Mouse (Mus musculus): ENCODE measurements around the gene Gripap1.
"Not testable (repeated sequence)": the region's sequence is repeated elsewhere in the genome, so short reads cannot be mapped to it uniquely, and the experiment has no call there.

The Gripap1 gene

DNA sequence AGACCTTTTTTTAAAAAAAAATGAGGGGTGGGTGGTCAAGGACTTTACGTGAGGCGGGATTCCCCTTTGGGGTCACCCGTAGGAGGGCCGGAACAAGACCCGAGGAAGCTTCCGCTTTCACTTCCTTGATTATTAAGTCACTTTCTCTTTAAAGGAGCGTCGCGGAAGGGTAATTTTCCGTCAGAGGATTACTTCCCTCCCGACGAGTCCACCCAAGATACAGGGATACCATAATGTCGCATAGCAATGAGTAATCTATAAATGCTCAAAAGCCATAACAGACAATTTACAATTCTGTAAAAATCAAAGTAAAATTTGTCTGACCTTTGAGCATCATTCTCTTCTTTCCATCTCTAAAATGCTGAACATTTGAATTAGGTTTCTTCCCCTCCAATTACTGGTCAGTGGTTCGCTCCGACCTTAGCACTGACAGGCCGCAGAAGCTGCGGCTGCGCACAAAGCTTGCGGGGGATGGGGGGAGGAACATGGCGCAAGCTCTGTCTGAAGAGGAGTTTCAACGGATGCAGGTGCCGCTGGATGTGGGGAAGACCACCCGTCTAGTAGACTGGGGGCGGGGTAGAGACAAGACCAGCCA is at the start of gene Gripap1:
Gene Gripap1 (plus strand): TSS at position 224 of the 595 bp plus-strand sequence.
- DNase-seq, result peak; percentile 79

DNA sequence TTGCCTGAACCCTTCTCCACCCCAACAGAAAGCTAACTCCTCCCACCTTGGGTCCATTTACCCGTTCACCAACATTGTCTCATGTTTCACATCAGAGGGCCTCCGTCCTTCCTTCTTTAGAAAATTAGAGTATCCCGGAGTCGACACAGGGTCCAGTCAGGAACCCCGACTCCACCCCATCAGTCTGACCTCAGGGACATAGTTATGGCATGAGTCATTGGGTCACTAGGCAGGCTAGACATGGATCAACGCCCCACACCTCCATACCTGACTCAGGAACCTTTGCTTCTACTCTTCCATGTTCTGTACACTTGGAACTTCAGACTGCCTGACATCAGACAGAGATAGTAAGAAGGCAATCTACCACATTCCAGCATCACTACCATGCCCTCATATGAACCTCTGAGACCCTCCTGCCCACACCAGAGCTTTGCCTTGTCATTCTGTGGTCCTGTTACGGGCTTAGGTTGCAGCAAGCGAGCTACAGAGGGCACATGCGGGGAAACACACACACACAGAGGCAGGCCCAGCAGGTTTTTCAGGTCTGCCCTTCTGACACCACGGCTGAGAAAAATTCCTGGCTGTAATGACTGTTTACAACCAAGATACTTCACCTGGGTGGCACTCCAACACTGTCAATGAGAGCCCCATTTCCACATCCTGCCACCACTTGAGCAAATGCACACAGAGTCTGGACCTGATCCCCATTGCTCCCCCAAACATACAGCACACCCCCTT is 49.3 kb upstream of the Gripap1 start:
- DNase-seq, result no peak

DNA sequence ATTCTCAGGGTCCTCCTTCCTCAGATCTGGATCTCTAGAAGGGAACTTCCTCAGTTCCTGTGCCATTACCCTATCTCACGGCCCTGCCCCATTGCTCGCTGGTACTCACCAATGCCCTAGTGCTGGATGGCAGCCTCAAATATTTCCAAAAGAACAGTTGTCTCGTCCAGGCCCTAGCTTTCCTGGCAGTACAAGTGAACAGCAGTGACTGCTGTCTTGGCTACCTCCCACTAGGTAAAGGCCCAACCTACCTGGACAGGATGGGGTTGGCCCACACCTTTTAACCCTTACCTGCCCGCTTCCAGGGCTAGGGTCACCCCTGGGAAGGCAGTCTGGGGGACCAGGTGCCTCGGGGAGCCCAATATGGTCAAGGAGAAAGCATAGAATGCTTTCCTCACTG is 48.5 kb upstream of the Gripap1 start:
- DNase-seq, result no peak

GRCm38 (mm10) chrX:7743470-7743869 is 46.1 kb upstream of the Gripap1 start:
- no peak for DNase-seq

- no peak for DNase-seq
These were observed 44.6 kb upstream of the Gripap1 start for GRCm38 (mm10) chrX:7744940-7745339.

- no peak for DNase-seq
These were observed 44.1 kb upstream of the Gripap1 start for GRCm38 (mm10) chrX:7745429-7745828.

- peak; percentile 68 for DNase-seq
These were observed 39.0 kb upstream of the Gripap1 start, which contains the start of gene Ccdc120 for GRCm38 (mm10) chrX:7750432-7751116. Gene Ccdc120, minus strand, starts transcription at chrX:7750905.

GRCm38 (mm10) chrX:7753627-7754026 is 35.9 kb upstream of the Gripap1 start:
- not testable (repeated sequence) for DNase-seq

DNA sequence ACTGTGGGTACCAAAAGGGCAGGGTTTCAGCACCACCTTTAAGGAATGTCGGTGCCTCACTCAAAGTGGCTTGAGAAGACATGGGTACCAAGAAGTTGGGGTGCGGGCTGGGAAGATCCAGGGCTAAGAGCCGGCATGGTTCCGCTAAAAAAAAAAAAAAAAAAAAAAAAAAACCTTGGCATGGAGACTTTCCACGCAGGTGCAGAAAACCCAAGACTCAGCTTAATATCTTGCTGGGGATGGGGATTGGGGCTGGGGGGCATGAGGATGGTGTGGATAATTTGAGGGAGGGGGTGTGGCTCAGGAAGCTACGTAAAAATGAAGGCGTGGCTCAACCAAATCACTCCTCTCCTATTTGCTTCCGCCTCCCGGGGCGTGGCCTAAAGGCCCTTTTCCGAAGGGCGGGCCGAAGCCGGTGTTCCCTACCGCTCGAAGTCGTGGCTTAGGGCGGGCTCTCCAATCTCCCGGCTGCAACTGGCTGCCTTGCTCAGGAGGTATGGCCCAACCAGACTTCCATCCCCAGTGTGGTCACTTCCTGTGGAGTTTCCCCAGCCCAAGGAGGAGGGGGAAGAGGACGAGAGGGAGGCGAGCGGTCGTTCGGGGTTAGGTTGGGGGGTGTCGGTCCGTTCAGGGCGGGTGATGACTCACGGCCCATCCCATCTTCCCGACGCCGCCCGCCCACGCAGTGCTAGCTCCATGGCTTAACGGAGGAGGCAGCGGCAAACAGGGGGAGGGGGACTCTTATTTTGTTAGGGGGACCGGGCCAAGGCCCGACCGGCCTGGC is 27.2 kb upstream of the Gripap1 start, which contains the start of gene Tfe3:
Gene Tfe3 (plus strand): TSS at position 424 of the 784 bp plus-strand sequence.
- DNase-seq, result peak; percentile 96

GRCm38 (mm10) chrX:7762921-7763197 is 26.7 kb upstream of the Gripap1 start:
- no peak for DNase-seq

DNA sequence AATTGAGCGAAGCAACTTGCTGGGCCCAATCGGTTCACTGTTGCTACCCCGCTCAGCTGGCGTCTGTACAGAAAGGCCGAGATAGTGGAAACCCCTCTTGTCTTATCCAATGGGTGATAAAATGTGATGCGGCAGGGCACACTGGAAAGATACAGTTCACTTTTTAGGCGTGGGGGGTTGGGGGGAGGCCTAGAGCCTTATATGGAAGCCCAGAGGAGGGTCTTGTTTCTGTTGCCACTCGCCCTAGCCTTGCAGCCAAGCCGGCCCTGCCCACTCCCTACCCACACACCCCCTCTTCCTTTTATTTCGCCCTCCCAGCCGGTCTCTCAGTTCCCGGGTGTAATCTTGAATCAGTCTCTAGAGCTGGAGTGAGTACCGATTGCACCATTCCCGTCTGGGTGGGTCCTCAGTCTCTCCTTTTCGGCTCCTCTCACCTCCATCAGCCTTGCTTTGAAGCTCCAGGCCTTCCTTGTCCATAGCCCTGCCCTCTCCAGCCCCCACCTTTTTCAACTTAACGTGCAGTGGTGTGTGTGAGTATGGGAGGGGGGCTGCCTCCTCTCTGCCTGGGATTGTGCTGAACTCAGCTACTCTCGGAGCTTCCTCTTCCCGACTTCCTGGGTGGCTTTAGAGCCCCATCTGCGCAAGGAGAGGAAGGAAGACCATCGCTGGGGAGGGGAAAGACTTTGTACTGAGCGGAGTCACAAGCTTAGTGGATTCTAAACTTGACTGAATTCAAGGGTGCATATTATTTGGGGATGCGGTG is 25.8 kb upstream of the Gripap1 start:
- DNase-seq, result peak; percentile 54

- no peak for DNase-seq
These were observed 24.8 kb upstream of the Gripap1 start for GRCm38 (mm10) chrX:7764657-7765280.

GRCm38 (mm10) chrX:7765281-7765670 is 24.3 kb upstream of the Gripap1 start:
- no peak for DNase-seq

DNA sequence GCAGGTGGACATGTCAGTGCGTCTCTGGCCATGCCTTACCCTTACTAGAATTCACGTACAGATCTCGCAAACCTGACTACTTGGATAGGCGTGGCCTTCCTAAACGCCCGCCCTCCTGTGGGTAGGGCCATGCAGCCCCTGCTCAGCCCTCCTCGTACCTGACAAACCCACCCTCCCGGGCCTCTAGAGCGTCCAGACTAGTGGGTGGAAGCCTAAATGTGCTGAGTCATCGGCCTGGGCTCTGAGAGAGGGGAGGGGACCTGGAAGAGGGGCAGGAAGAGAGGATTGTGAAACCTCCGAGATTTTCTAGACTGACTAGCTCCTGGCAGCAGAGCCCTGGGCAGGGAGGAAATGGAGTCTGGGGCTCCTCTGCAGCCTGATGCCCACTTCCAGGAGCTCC is 23.8 kb upstream of the Gripap1 start:
- peak; percentile 53 for DNase-seq

DNA sequence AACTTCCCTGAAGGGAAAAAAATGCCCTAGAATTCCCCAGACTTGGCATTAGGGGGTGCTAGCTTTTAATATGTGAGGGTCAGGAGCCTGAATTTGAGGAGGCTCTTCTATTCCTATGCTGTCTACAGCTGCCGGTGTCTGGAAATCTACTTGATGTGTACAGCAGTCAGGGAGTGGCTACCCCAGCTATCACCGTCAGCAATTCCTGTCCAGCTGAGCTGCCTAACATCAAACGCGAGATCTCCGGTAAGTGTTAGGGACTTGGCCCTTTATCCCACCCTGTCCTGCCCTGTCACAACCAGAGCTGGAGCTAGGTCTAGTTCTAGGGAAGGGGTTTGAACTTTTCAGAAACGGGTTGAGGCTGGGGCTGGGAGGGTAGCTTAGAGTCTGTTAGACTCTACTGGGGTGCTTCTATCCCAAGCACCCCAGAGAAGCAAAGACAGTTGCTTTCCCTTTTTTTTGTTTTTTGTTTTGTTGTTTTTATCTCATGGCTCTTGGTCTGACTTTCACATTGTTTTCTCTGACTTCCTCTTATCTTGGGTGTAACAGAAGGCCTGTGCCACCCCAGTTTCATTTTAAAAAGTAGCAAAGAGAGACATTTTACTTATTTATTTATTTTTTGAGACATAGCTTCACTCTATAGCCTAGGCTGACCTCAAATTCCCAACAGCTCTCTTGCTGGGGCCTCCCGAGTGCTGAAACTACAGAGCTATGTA is 20.1 kb upstream of the Gripap1 start:
- no peak for DNase-seq

DNA sequence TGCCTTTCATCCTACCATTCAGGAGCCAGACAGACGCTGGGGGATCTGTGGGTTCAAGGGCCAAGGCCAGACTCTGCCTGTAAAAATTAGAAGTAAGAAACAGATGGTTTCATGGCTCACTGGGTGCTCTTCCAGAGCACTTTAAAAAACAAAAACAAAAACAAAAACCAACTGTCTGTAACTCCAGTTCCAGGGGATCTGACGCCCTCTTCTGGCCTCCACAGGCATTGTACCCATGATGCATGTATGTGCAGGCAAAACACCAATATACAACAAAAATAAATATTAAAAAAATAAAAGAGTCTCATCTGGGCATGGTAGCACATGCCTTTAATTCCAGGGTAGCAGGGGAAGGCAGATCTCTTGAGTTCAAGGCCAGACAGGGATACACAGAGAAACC is 16.8 kb upstream of the Gripap1 start:
- DNase-seq, result no peak

DNA sequence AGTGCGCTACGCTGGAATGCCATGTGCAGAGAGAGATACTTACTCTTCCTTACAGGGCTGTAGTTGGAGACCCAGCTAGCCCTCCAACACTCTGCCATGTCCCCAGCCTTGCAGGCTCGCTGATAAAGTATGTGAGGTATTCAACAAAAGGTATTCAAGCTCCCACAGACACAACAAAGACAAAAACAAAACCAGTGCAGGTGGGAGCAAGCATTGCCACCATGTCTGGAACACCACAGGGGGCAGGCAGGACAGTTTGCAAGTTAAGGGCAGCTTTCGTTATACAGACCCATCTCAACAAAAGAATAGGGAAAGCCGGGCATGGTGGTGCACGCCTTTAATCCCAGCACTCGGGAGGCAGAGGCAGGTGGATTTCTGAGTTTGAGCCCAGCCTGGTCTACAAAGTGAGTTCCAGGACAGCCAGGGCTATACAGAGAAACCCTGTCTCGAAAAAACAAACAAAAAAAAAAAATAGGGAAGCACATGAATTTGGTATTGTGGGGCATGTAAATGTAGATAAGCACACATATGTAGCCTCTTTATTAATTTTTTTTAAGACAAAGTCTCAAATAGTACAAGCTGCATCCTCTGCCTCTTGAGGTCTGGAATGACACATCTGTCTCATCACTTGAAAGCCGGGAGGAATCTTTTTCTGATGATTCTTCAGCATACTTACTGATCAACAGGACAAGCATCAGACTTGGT is 13.9 kb upstream of the Gripap1 start:
- no peak for DNase-seq

DNA sequence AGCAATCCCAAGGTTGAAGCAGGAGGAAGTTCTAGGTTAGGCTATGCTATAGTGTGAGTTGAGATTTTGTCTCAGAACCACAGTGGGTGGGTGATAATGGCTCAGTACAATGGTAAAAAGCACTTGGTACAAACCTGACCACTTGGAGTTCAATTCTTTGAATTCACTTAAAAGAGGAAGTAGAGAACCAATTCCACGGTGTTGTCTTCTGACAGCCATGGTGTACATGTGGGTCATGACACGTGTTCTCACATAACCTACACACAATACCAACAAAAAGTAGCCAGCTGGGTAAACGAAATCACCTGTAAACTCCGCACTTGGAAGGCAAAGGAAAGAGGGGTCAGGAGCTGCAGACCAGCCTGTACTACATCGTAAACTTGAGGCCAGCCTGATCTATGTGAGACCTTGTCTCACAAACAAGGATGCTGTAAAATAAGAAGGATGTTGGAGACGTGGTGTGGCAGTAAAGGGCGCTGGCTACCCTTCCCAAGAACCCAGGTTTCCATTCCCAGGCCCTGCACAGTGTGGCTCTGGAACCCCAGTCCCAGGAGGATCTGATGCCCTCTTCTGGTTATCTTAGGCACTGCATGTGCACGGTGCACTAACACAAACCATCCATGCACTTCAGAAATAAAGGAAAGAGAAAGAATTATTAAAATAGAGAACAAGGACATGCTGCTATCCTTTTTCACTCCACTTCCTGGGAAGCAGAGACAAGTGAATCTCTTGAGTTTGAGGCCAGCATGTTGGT is 13.1 kb upstream of the Gripap1 start:
- no peak for DNase-seq

DNA sequence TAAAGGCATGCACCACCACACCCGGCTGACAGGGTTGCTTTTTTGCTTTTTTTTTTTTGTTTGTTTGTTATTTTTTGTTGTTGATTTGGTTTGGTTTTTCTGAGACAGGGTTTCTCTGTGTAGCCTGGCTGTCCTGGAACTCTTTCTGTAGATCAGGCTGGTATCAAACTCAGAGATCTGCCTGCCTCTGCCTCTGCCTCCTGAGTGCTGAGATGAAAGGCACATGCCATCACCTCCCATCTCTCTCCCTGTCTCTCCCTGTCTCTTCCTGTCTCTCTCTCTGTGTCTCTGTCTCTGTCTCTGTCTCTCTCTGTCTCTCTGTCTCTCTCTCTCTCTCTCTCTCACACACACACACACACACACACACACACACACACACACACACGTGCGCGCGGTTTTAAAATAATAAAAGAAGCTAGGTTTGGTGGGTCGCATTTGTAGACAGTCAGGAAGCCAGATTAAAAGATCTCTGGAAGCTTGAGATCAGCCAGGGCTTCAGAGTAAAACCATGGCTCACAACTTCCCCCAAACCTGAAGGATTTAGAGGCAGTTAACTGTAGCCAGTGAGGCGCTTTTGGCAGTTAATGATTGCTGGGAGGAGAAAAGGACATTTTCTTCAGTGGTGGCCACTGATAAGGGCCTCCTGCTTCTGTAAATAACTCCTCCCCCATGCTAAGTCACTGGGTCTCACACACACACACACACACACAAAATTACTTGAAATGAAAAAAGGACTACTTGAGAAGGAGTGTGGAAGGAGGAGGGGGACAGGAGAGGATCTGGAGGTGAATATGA is 10.9 kb upstream of the Gripap1 start:
- DNase-seq, result no peak

Data from layer of hippocampus, adult 9-11 months (tissue).